Mouse (Mus musculus) embryo, embryonic 10 days (tissue): ENCODE data around the gene Tnni3k.

Experiments used
- DNase-seq: peaks from one replicate; pipeline ENCODE4 v3.0.0-alpha.2; 2015; ENCODE audit warnings: low spot score

The Tnni3k gene

GRCm38 (mm10) chr3:155055231-155055916 lies at the start of gene Tnni3k:
Gene Tnni3k (minus strand): TSS chr3:155055407.
- DNase-seq = no peak

- no peak for DNase-seq
These were observed 44.1 kb upstream of the Tnni3k start for GRCm38 (mm10) chr3:155099266-155099665.

- peak; percentile 95 for DNase-seq
These were observed 38.1 kb upstream of the Tnni3k start, which contains the start of the genes Fpgt and Lrriq3 for GRCm38 (mm10) chr3:155093116-155093956. Gene Fpgt (minus strand): TSS chr3:155093403. Gene Lrriq3 (plus strand): TSS chr3:155093434.

- DNase-seq = no peak
These were observed 36.9 kb upstream of the Tnni3k start for GRCm38 (mm10) chr3:155092081-155092480.

GRCm38 (mm10) chr3:155077908-155078307 lies 22.7 kb upstream of the Tnni3k start:
- DNase-seq = no peak

- no peak for DNase-seq
These were observed 4.2 kb upstream of the Tnni3k start for GRCm38 (mm10) chr3:155059449-155059822.

- DNase-seq = no peak
These were observed 3.7 kb upstream of the Tnni3k start for GRCm38 (mm10) chr3:155058800-155059448.

- no peak for DNase-seq
These were observed 2.4 kb upstream of the Tnni3k start for GRCm38 (mm10) chr3:155057566-155057965.

GRCm38 (mm10) chr3:155056606-155057005 lies 1.4 kb upstream of the Tnni3k start:
- no peak for DNase-seq

- DNase-seq = no peak
These were observed 2.0 kb downstream of the Tnni3k start for GRCm38 (mm10) chr3:155053189-155053588.

- DNase-seq = no peak
These were observed 3.2 kb downstream of the Tnni3k start for GRCm38 (mm10) chr3:155052021-155052420.

GRCm38 (mm10) chr3:155039012-155039836 lies 16.0 kb downstream of the Tnni3k start:
- DNase-seq = peak; percentile 40

GRCm38 (mm10) chr3:155034323-155034722 lies 20.9 kb downstream of the Tnni3k start:
- DNase-seq = peak; percentile 23

- no peak for DNase-seq
These were observed 25.0 kb downstream of the Tnni3k start for GRCm38 (mm10) chr3:155030200-155030599.

GRCm38 (mm10) chr3:155002781-155003180 lies 52.4 kb downstream of the Tnni3k start:
- DNase-seq = no peak

GRCm38 (mm10) chr3:155001056-155001455 lies 54.2 kb downstream of the Tnni3k start:
- no peak for DNase-seq

GRCm38 (mm10) chr3:154992678-154993077 lies 62.5 kb downstream of the Tnni3k start:
- DNase-seq = no peak

GRCm38 (mm10) chr3:154979101-154979500 lies 76.1 kb downstream of the Tnni3k start:
- DNase-seq = peak; percentile 65

GRCm38 (mm10) chr3:154971626-154972025 lies 83.6 kb downstream of the Tnni3k start:
- no peak for DNase-seq

- DNase-seq = no peak
These were observed 84.2 kb downstream of the Tnni3k start for GRCm38 (mm10) chr3:154970981-154971380.

GRCm38 (mm10) chr3:154961284-154961683 lies 93.9 kb downstream of the Tnni3k start:
- no peak for DNase-seq

GRCm38 (mm10) chr3:154953088-154953487 lies 102.1 kb downstream of the Tnni3k start:
- no peak for DNase-seq
